Mouse (Mus musculus) neural tube, embryonic 14.5 days (tissue): ENCODE data around the gene Pus1. TPM values are rescaled to one million over a fixed set of nuclear protein-coding genes. Genes with fewer than 3 reads are reported as not detected.

Source experiments
- ATAC-seq: fragments of 200-750 bp; cut with Nextera tagmentation; 2 replicates; pipeline ENCODE4 v1.8.0; 2017; ENCODE audit warnings: low read depth, mild to moderate bottlenecking, moderate TSS enrichment, moderate library complexity
- H3K27ac ChIP-seq: fragments of 300-500 bp; sonication (generic); 2 replicates; pipeline ENCODE4 v1.5.1; 2014; ENCODE audit warnings: low read depth, mild to moderate bottlenecking, control low read depth, low read length, moderate library complexity, mixed read lengths
- H3K27me3 ChIP-seq: fragments of 300-500 bp; sonication (generic); 2 replicates; pipeline ENCODE4 v1.6.1; 2014; ENCODE audit warnings: low read length; ENCODE audit not compliant: control insufficient read depth, insufficient read depth
- H3K36me3 ChIP-seq: fragments of 300-500 bp; sonication (generic); 2 replicates; pipeline ENCODE4 v1.6.1; 2014; ENCODE audit warnings: low read length, mixed read lengths; ENCODE audit not compliant: control insufficient read depth, insufficient read depth
- H3K4me1 ChIP-seq: fragments of 300-500 bp; sonication (generic); 2 replicates; pipeline ENCODE4 v1.6.1; 2014; ENCODE audit warnings: low read length; ENCODE audit not compliant: control insufficient read depth, insufficient read depth
- H3K4me2 ChIP-seq: fragments of 300-500 bp; sonication (generic); 2 replicates; pipeline ENCODE4 v1.6.1; 2014; ENCODE audit warnings: mild to moderate bottlenecking, low read depth, low read length, control low read depth
- H3K4me3 ChIP-seq: fragments of 300-500 bp; sonication (generic); 2 replicates; pipeline ENCODE4 v1.5.1; 2014; ENCODE audit warnings: low read depth, low read length, control low read depth, mixed read lengths
- H3K9ac ChIP-seq: fragments of 300-500 bp; sonication (generic); replicated peaks from 2 replicates; pipeline ENCODE4 v1.6.1; 2014; ENCODE audit warnings: low read depth, mild to moderate bottlenecking, control low read depth, low read length, mixed read lengths
- H3K9me3 ChIP-seq: fragments of 300-500 bp; sonication (generic); 2 replicates; pipeline ENCODE4 v1.6.1; 2016; ENCODE audit warnings: low read length; ENCODE audit not compliant: control insufficient read depth
- WGBS: fragments of 180-500 bp; shearing (Covaris S2); extraction: QIAGEN DNeasy Blood & Tissue Kit; methylation state at CpG from one replicate; pipeline ENCODE4 v1.1.7; 2014; 5-methylcytosine and 5-hydroxymethylcytosine counted together
- polyA plus RNA-seq: library from polyadenylated mRNA; unstranded; fragments of >200 nt; fragmentation: Nextera tagmentation; extraction: Ambion mirVana; gene quantifications from 2 replicates; pipeline ENCODE4 v1.2.1, GENCODE M21; 2014

The Pus1 gene
- polyA plus RNA-seq, 1 experiment from 2014 or later = 12.1 TPM

DNA sequence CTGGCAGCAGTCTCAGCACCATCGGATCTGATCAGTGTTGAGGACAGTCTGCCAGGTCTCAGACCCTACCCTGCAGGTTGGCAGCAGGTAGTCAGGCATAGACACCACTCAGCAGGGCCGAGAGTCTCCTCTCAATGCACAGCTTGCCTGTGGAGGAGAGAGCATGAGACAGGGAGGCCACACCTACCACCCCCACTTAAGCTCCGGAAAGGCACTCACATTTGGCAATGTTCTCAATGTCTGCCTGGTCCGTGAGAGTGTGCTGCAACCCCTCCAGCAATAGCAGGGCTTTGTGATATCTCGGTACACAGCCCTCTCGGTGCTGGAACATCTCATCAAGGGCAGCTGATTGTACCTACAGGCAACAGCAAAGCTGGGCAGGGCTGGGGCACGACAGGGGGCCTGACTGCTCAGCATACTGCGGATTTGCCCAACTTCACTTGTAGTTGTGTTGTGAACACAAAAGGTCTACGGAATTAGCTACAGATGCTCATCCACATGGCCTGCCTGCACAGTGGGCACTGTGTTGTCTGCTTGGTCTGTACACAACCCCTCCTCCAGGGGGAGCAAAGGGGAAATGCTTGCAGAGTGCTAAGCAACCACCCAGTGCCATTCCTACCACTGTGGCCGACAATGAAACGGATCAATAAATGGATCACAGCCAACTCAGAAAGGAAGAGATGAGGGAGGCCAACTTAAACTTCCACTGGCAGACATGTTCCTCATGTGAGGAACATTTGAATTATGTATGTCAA lies 5.8 kb upstream of the Pus1 start:
- H3K4me1 ChIP-seq = no peaks in the 10 kb centered on the region
- H3K27ac ChIP-seq = no peak overlapping the region
- 82% methylated on average over 11 of the region's 11 CpGs for WGBS
- H3K36me3 ChIP-seq = peaks cover 51% of the 10 kb centered on the region
- H3K4me3 ChIP-seq = no peak overlapping the region
- H3K9ac ChIP-seq = no peak overlapping the region
- H3K9me3 ChIP-seq = no peaks in the 10 kb centered on the region
- no peaks in the 10 kb centered on the region for H3K27me3 ChIP-seq
- H3K4me2 ChIP-seq = no peak overlapping the region
- ATAC-seq = no peak

DNA sequence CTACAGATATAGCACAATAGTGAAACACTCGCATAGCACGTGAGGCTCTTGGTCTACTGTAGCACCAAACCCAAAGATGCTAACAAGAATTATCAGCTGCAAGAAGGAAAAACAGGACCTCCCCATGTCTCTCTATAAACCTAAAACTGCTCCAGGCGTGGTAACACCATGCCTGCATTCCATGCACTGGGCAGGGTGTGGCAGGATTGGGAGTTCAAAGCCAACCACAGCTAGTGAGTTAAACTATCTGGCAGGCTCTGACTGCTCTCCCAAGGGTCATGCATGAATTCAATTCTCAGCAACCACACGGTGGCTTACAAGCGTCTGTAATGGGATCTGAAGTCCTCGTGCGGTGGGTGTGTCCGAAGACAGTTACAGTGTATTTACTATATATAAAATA lies 2.7 kb upstream of the Pus1 start:
- no peaks in the 10 kb centered on the region for H3K27me3 ChIP-seq
- peaks cover 12% of the 10 kb centered on the region; the same call in 1 of the 2 replicates for H3K4me1 ChIP-seq
- no peak overlapping the region for H3K4me2 ChIP-seq
- 77% methylated on average over 8 of the region's 8 CpGs for WGBS
- no peak overlapping the region for H3K4me3 ChIP-seq
- H3K9me3 ChIP-seq = no peaks in the 10 kb centered on the region
- H3K36me3 ChIP-seq = peaks cover 27% of the 10 kb centered on the region
- no peak overlapping the region for H3K9ac ChIP-seq
- ATAC-seq = no peak
- no peak overlapping the region for H3K27ac ChIP-seq

DNA sequence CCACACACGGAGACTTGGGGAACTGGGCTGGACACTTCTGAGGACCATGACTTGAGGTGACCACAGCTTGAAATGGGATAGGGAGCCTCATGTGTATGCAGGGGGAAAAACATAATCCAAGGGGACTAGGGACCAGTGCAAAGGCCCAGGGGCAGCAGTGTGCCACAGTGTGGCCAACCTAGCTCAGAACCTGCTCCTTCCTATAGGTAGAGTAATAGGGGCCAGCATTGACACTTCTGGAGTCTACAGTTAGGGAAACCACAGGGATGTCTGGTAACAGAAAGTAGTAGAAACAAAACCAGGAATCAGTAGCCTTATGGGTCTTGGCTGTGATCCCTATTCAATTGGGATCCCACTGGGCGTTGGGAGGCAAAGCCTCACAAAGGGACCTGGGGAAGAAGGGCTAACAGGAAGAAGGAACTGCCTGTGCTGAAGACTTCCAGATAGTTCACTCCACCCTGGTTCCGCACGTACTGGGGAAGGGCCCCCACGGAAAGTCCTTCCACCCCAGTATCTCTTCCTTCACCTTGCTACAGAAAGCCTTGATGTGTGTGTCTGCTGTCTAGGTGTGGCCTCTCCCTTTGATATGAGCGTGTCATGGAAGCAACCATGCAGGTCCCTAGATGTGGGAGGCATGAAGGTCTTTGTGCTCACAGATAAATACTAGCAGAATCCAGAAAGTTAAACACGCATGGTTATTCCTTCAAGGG lies 1.2 kb upstream of the Pus1 start:
- no peak for ATAC-seq
- Histone ChIP-seq H3K9me3 (no peaks in the 10 kb centered on the region), H3K4me3 (no peak overlapping the region), H3K4me2 (no peak overlapping the region), H3K9ac (no peak overlapping the region), H3K27me3 (no peaks in the 10 kb centered on the region), H3K36me3 (peaks cover 13% of the 10 kb centered on the region), H3K4me1 (peaks cover 12% of the 10 kb centered on the region; the same call in 1 of the 2 replicates), H3K27ac (no peak overlapping the region)
- 86% methylated on average over 7 of the region's 7 CpGs for WGBS

DNA sequence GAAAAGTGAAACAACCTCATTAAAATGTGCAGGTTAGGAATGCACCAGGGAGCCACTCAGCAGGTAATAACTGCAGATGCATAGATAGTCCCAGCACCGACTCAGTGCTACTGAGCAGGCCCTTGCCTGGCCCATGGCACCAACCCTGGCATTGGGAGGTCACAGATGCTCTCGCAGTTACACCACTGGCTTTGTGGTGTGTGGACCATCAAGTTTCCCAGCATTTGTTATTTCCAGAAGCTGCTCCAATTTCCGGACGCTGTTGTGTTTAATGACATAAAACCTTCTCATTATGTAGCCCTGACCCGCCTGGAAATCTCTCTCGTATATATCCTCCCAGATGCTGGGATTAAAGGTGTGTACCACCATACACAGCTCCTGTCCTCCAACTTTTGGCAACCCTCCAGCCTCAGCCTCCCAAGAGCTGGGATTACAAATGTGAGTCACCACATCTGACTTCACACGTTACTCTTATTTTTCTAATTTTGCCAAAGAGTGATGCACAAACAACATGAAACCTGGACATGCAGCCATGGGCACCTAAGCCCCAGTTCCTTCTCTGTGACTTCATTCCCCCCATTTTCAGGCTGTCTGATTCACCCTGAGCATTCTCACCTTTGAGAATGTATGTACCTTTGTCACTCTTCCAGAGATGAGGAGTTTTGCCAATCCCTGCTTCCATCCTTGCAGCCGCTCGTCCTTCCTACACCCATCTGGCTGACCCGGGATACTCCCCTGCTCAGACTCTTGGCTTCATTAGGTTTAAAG lies 486 bp upstream of the Pus1 start:
- Histone ChIP-seq H3K36me3 (peaks cover 6% of the 10 kb centered on the region), H3K27ac (0 out of 2 replicates have a peak overlapping the region, but pooled peaks have one; percentile 16), H3K4me1 (peaks cover 12% of the 10 kb centered on the region; the same call in 1 of the 2 replicates), H3K27me3 (no peaks in the 10 kb centered on the region), H3K4me3 (peak overlapping the region; percentile 63), H3K9me3 (no peaks in the 10 kb centered on the region), H3K9ac (peak overlapping the region; percentile 67), H3K4me2 (peak overlapping the region; percentile 98)
- peak; percentile 68; the same call in 1 of the 2 replicates for ATAC-seq
- 63% methylated on average over 10 of the region's 10 CpGs for WGBS

DNA sequence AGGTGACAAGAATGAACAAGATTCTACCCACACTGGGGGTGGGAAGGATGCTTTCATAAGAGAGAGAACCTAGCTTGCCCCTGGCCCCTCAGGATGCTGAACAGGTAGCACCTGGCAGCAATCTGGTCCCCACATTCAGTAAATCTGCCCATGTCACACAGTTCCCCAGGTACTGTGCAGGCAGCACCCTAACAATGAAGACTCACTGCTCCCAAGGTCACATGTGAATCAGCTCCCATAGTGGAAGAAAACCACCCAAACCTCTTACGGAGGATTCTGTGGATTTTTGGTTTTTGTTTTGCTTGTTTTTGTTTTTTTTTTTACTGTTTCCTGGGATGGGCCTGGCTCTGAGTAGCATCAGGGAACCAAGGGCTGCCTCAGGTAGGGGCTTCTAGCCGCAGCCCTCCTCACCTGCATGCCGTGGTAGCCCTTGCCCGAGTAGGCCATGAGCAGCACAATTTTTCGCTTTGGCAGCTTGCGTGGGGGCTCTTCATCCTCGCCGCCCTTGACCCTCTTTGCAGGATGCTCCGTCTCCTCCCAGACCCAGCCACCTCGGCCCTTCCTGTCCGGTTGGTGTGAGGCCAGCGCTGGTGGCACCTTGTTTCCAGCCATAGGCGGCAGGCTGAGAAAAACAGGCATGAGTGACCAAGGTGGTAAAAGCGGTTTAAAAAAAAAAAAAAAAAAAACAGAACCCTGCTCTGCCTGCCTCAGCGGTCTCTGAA lies 1.0 kb downstream of the Pus1 start:
- no peak overlapping the region for H3K27ac ChIP-seq
- peaks cover 8% of the 10 kb centered on the region for H3K36me3 ChIP-seq
- 19% methylated on average over 15 of the region's 15 CpGs for WGBS
- H3K4me1 ChIP-seq = peaks cover 12% of the 10 kb centered on the region; the same call in 1 of the 2 replicates
- peak overlapping the region; percentile 98 for H3K4me2 ChIP-seq
- no peak for ATAC-seq
- no peaks in the 10 kb centered on the region for H3K27me3 ChIP-seq
- peak overlapping the region; percentile 67 for H3K9ac ChIP-seq
- peak overlapping the region; percentile 63 for H3K4me3 ChIP-seq
- H3K9me3 ChIP-seq = no peaks in the 10 kb centered on the region

DNA sequence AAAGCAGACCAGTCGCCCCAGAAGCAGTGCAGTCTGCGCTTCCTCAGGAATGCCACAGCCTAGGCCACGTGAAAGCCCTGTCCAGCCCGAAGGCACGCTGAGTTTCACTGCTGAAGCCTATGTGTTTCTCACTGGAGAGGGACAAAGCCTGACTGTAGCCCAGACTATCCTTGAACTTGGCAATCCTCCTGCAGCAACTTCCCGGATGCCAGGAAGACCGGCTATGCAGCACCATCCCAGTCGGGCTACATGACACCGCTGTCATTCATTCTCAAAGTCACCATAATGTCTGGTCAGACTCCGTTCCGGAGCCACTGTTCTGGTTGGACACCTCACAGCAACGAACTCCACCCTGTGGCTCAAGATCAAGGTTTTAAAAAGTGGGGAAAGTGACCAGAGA lies 2.2 kb downstream of the Pus1 start:
- ATAC-seq = no peak
- 91% methylated on average over 12 of the region's 12 CpGs for WGBS

DNA sequence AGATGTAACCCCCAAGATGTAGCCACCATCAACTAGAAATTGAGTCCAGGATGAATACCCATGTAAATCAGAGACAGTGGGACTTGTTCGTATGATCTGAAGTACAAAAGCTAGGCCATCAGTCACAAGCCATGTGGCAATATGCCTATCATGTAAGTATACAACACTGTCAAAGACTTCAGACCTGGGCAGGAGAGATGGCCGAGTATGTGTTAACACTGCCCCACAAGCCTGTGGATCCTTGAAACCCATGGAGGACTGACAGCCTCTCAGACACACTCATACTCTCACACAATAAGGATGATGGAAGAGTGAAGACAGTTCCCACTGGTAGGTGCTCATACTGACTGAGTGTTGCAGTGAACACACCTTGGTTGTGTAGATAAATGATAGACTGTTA lies 4.3 kb downstream of the Pus1 start:
- H3K27me3 ChIP-seq = no peaks in the 10 kb centered on the region
- H3K9ac ChIP-seq = no peak overlapping the region
- ATAC-seq = no peak
- no peak overlapping the region for H3K4me3 ChIP-seq
- H3K4me1 ChIP-seq = peaks cover 11% of the 10 kb centered on the region; the same call in 1 of the 2 replicates
- no peak overlapping the region for H3K4me2 ChIP-seq
- H3K27ac ChIP-seq = no peak overlapping the region
- WGBS = 90% methylated on average over 2 of the region's 2 CpGs
- peaks cover 8% of the 10 kb centered on the region; the same call in 1 of the 2 replicates for H3K36me3 ChIP-seq
- H3K9me3 ChIP-seq = no peaks in the 10 kb centered on the region

More for the DNA sequence above, 2.2 kb downstream of the Pus1 start:
- no peak overlapping the region for H3K4me2 ChIP-seq
- peaks cover 8% of the 10 kb centered on the region; the same call in 1 of the 2 replicates for H3K36me3 ChIP-seq
- H3K27ac ChIP-seq = no peak overlapping the region
- H3K9ac ChIP-seq = no peak overlapping the region
- no peaks in the 10 kb centered on the region for H3K9me3 ChIP-seq
- peaks cover 12% of the 10 kb centered on the region; the same call in 1 of the 2 replicates for H3K4me1 ChIP-seq
- no peak overlapping the region for H3K4me3 ChIP-seq
- no peaks in the 10 kb centered on the region for H3K27me3 ChIP-seq

DNA sequence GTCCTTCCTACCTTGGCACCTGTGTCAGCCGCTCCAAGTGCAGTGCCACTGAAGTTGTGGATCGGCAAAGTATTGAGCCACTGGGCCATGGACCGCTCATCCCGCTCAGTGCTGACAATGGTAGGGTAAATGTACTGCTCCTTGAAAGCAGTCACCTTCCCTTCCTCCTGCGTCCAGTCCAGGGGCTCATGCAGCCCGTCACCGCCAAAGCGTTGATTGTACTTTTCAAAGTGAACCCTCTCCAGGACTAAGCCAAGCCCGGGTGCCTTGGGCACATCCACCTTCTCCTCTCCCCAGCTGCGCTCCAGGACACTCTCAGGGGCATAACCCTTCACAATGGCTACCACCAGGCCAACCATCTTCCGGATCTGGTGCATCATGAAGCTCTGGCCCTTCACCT lies 5.9 kb downstream of the Pus1 start:
- no peak overlapping the region for H3K4me3 ChIP-seq
- H3K4me1 ChIP-seq = peaks cover 1% of the 10 kb centered on the region
- 98% methylated on average over 11 of the region's 11 CpGs for WGBS
- H3K9ac ChIP-seq = no peak overlapping the region
- H3K27me3 ChIP-seq = no peaks in the 10 kb centered on the region
- H3K9me3 ChIP-seq = no peaks in the 10 kb centered on the region
- no peak overlapping the region for H3K27ac ChIP-seq
- H3K4me2 ChIP-seq = no peak overlapping the region
- H3K36me3 ChIP-seq = peaks cover 8% of the 10 kb centered on the region; the same call in 1 of the 2 replicates
- ATAC-seq = no peak
